Mouse (Mus musculus) neural tube, embryonic 15.5 days (tissue): Measurements from ENCODE around the gene Rbm6. TPM values are rescaled to one million over a fixed set of nuclear protein-coding genes. Genes with fewer than 3 reads are reported as not detected.

Experiments used
- ATAC-seq: fragments of 200-750 bp; cut with Nextera tagmentation; 2 replicates; pipeline ENCODE4 v1.8.0; 2017; ENCODE audit warnings: mild to moderate bottlenecking, moderate TSS enrichment, moderate library complexity; ENCODE audit not compliant: low FRiP score
- H3K27ac ChIP-seq: fragments of 300-500 bp; sonication (generic); replicated peaks from 2 replicates; pipeline ENCODE4 v1.5.1; 2015; ENCODE audit warnings: mild to moderate bottlenecking, inconsistent platforms
- H3K27me3 ChIP-seq: fragments of 300-500 bp; sonication (generic); replicated peaks from 2 replicates; pipeline ENCODE4 v1.6.1; 2015; ENCODE audit warnings: inconsistent platforms
- H3K36me3 ChIP-seq: fragments of 300-500 bp; sonication (generic); 2 replicates; pipeline ENCODE4 v1.6.1; 2015; ENCODE audit warnings: inconsistent platforms
- H3K4me1 ChIP-seq: fragments of 300-500 bp; sonication (generic); 2 replicates; pipeline ENCODE4 v1.6.1; 2015; ENCODE audit warnings: inconsistent platforms
- H3K4me2 ChIP-seq: fragments of 300-500 bp; sonication (generic); 2 replicates; pipeline ENCODE4 v1.6.1; 2015; ENCODE audit warnings: inconsistent platforms, mild to moderate bottlenecking, moderate library complexity
- H3K4me3 ChIP-seq: fragments of 300-500 bp; sonication (generic); replicated peaks from 2 replicates; pipeline ENCODE4 v1.5.1; 2015; ENCODE audit warnings: mild to moderate bottlenecking, inconsistent platforms
- H3K9ac ChIP-seq: fragments of 300-500 bp; sonication (generic); replicated peaks from 2 replicates; pipeline ENCODE4 v1.6.1; 2015; ENCODE audit warnings: mild to moderate bottlenecking, inconsistent platforms
- H3K9me3 ChIP-seq: fragments of 300-500 bp; sonication (generic); replicated peaks from 2 replicates; pipeline ENCODE4 v1.6.1; 2016; ENCODE audit warnings: inconsistent platforms
- WGBS: fragments of 180-500 bp; shearing (Covaris S2); methylation state at CpG from one replicate; pipeline ENCODE4 v1.1.7; 2015; ENCODE audit warnings: mixed read lengths; 5-methylcytosine and 5-hydroxymethylcytosine counted together
- polyA plus RNA-seq: library from polyadenylated mRNA; unstranded; fragments of >200 nt; fragmentation: Nextera tagmentation; extraction: Ambion mirVana; gene quantifications from 2 replicates; pipeline ENCODE4 v1.2.1, GENCODE M21; 2015

The Rbm6 gene
- 85.4 and 86.3 TPM in 2 replicates for polyA plus RNA-seq

- WGBS: 8% methylated on average over 14 of the region's 14 CpGs
- peak within 1 kb of the TSS; percentile 56 for H3K4me3 ChIP-seq
- H3K9ac ChIP-seq: peak within 1 kb of the TSS; percentile 71
- 0 out of 2 replicates have a peak, but pooled peaks cover 4% of the 10 kb centered on the region for H3K36me3 ChIP-seq
- ATAC-seq: no peak
- peaks cover 6% of the 10 kb centered on the region; the same call in 1 of the 2 replicates for H3K27me3 ChIP-seq
- H3K4me1 ChIP-seq: peaks cover 21% of the 10 kb centered on the region
- no peaks in the 10 kb centered on the region for H3K9me3 ChIP-seq
- H3K27ac ChIP-seq: peak within 1 kb of the TSS; percentile 93
- H3K4me2 ChIP-seq: peak within 1 kb of the TSS; percentile 72
Measured at GRCm38 (mm10) chr9:107873137-107873536, at the start of gene Rbm6. Rbm6 (minus strand) TSS chr9:107873237.

GRCm38 (mm10) chr9:107919441-107919840, 46.4 kb upstream of the Rbm6 start:
- Histone ChIP-seq H3K4me1 (peaks cover 23% of the 10 kb centered on the region), H3K9ac (no peak overlapping the region), H3K4me2 (no peak overlapping the region), H3K27me3 (no peaks in the 10 kb centered on the region), H3K36me3 (no peaks in the 10 kb centered on the region), H3K4me3 (no peak overlapping the region), H3K27ac (no peak overlapping the region), H3K9me3 (no peaks in the 10 kb centered on the region)
- WGBS: 80% methylated on average over 5 of the region's 5 CpGs
- no peak for ATAC-seq

- no peak overlapping the region for H3K4me2 ChIP-seq
- peaks cover 17% of the 10 kb centered on the region for H3K4me1 ChIP-seq
- no peak overlapping the region for H3K4me3 ChIP-seq
- H3K9me3 ChIP-seq: no peaks in the 10 kb centered on the region
- 78% methylated on average over 6 of the region's 6 CpGs for WGBS
- no peak overlapping the region for H3K27ac ChIP-seq
- no peak for ATAC-seq
- H3K9ac ChIP-seq: no peak overlapping the region
- H3K36me3 ChIP-seq: no peaks in the 10 kb centered on the region; the same call in 1 of the 2 replicates
- H3K27me3 ChIP-seq: no peaks in the 10 kb centered on the region
Measured at GRCm38 (mm10) chr9:107918884-107919283, 45.8 kb upstream of the Rbm6 start.

GRCm38 (mm10) chr9:107917895-107918608, 45.0 kb upstream of the Rbm6 start:
- Histone ChIP-seq H3K9me3 (no peaks in the 10 kb centered on the region), H3K36me3 (no peaks in the 10 kb centered on the region; the same call in 1 of the 2 replicates), H3K27ac (no peak overlapping the region), H3K4me3 (no peak overlapping the region), H3K27me3 (no peaks in the 10 kb centered on the region), H3K4me2 (no peak overlapping the region; the same call in 1 of the 2 replicates), H3K4me1 (peaks cover 11% of the 10 kb centered on the region), H3K9ac (no peak overlapping the region)
- WGBS: 32% methylated on average over 13 of the region's 13 CpGs
- no peak for ATAC-seq

- Histone ChIP-seq H3K9ac (no peak overlapping the region), H3K4me3 (no peak overlapping the region), H3K27ac (no peak overlapping the region), H3K9me3 (no peaks in the 10 kb centered on the region), H3K4me1 (peaks cover 11% of the 10 kb centered on the region), H3K36me3 (no peaks in the 10 kb centered on the region; the same call in 1 of the 2 replicates), H3K4me2 (no peak overlapping the region), H3K27me3 (no peaks in the 10 kb centered on the region)
- no peak for ATAC-seq
- WGBS: 84% methylated on average over 16 of the region's 16 CpGs
Measured at GRCm38 (mm10) chr9:107914764-107915420, 41.9 kb upstream of the Rbm6 start.

- Histone ChIP-seq H3K4me3 (no peak overlapping the region), H3K27me3 (no peaks in the 10 kb centered on the region), H3K36me3 (no peaks in the 10 kb centered on the region; the same call in 1 of the 2 replicates), H3K4me1 (peaks cover 21% of the 10 kb centered on the region), H3K27ac (no peak overlapping the region), H3K9ac (no peak overlapping the region), H3K9me3 (no peaks in the 10 kb centered on the region), H3K4me2 (no peak overlapping the region)
- WGBS: 92% methylated on average over 15 of the region's 15 CpGs
- ATAC-seq: no peak
Measured at GRCm38 (mm10) chr9:107910025-107910769, 37.2 kb upstream of the Rbm6 start.

GRCm38 (mm10) chr9:107908410-107909158, 35.5 kb upstream of the Rbm6 start:
- Histone ChIP-seq H3K27me3 (no peaks in the 10 kb centered on the region), H3K4me3 (peak overlapping the region; percentile 3; the same call in 1 of the 2 replicates), H3K4me2 (peak overlapping the region; percentile 56), H3K9me3 (no peaks in the 10 kb centered on the region), H3K4me1 (peaks cover 24% of the 10 kb centered on the region), H3K9ac (no peak overlapping the region; the same call in 1 of the 2 replicates), H3K36me3 (no peaks in the 10 kb centered on the region), H3K27ac (no peak overlapping the region)
- no peak for ATAC-seq
- WGBS: 19% methylated on average over 18 of the region's 18 CpGs

GRCm38 (mm10) chr9:107907801-107908120, 34.7 kb upstream of the Rbm6 start:
- WGBS: 87% methylated on average over 14 of the region's 14 CpGs
- Histone ChIP-seq H3K36me3 (peaks cover 5% of the 10 kb centered on the region; the same call in 1 of the 2 replicates), H3K4me3 (no peak overlapping the region), H3K4me1 (peaks cover 24% of the 10 kb centered on the region), H3K9me3 (no peaks in the 10 kb centered on the region), H3K9ac (no peak overlapping the region), H3K27me3 (no peaks in the 10 kb centered on the region), H3K4me2 (peak overlapping the region; percentile 56), H3K27ac (no peak overlapping the region)
- no peak for ATAC-seq

GRCm38 (mm10) chr9:107906967-107907800, 34.1 kb upstream of the Rbm6 start:
- Histone ChIP-seq H3K9me3 (no peaks in the 10 kb centered on the region), H3K4me1 (peaks cover 24% of the 10 kb centered on the region), H3K27ac (0 out of 2 replicates have a peak overlapping the region, but pooled peaks have one; percentile 13), H3K27me3 (no peaks in the 10 kb centered on the region), H3K36me3 (peaks cover 10% of the 10 kb centered on the region; the same call in 1 of the 2 replicates), H3K4me2 (peak overlapping the region; percentile 56), H3K9ac (peak overlapping the region; percentile 28; the same call in 1 of the 2 replicates), H3K4me3 (peak overlapping the region; percentile 30)
- 45% methylated on average over 31 of the region's 31 CpGs for WGBS
- ATAC-seq: no peak

- H3K27ac ChIP-seq: 0 out of 2 replicates have a peak within 1 kb of the TSS, but pooled peaks have one; percentile 13
- peaks cover 28% of the 10 kb centered on the region for H3K4me1 ChIP-seq
- H3K4me2 ChIP-seq: peak within 1 kb of the TSS; percentile 56
- H3K9me3 ChIP-seq: no peaks in the 10 kb centered on the region
- 25% methylated on average over 19 of the region's 19 CpGs for WGBS
- H3K36me3 ChIP-seq: peaks cover 10% of the 10 kb centered on the region; the same call in 1 of the 2 replicates
- no peaks in the 10 kb centered on the region for H3K27me3 ChIP-seq
- no peak for ATAC-seq
- peak within 1 kb of the TSS; percentile 30 for H3K4me3 ChIP-seq
- H3K9ac ChIP-seq: peak within 1 kb of the TSS; percentile 28; the same call in 1 of the 2 replicates
Measured at GRCm38 (mm10) chr9:107906252-107906966, 33.4 kb upstream of the Rbm6 start, which contains the start of gene Mst1r. Mst1r (plus strand) TSS chr9:107906873.
